Mouse (Mus musculus) limb, embryonic 13.5 days (tissue): Measurements from ENCODE around the gene Cdh8. TPM values are rescaled to one million over a fixed set of nuclear protein-coding genes. Genes with fewer than 3 reads are reported as not detected.

Source experiments
- ATAC-seq: fragments of 200-750 bp; cut with Nextera tagmentation; 2 replicates; pipeline ENCODE4 v1.8.0; 2017; ENCODE audit warnings: low read depth, moderate number of reproducible peaks, moderate TSS enrichment; ENCODE audit not compliant: low FRiP score
- H3K27ac ChIP-seq: fragments of 300-500 bp; sonication (generic); 2 replicates; pipeline ENCODE4 v1.5.1; 2015; ENCODE audit warnings: inconsistent platforms, mild to moderate bottlenecking, moderate library complexity
- H3K27me3 ChIP-seq: fragments of 300-500 bp; sonication (generic); 2 replicates; pipeline ENCODE4 v1.6.1; 2015; ENCODE audit warnings: mild to moderate bottlenecking, inconsistent platforms
- H3K36me3 ChIP-seq: fragments of 300-500 bp; sonication (generic); 2 replicates; pipeline ENCODE4 v1.6.1; 2015; ENCODE audit warnings: inconsistent platforms, mild to moderate bottlenecking, moderate library complexity
- H3K4me1 ChIP-seq: fragments of 300-500 bp; sonication (generic); 2 replicates; pipeline ENCODE4 v1.6.1; 2015; ENCODE audit warnings: inconsistent platforms
- H3K4me2 ChIP-seq: fragments of 300-500 bp; sonication (generic); replicated peaks from 2 replicates; pipeline ENCODE4 v1.6.1; 2015; ENCODE audit warnings: inconsistent platforms, mild to moderate bottlenecking, moderate library complexity
- H3K4me3 ChIP-seq: fragments of 300-500 bp; sonication (generic); 2 replicates; pipeline ENCODE4 v1.5.1; 2015; ENCODE audit warnings: moderate library complexity, mild to moderate bottlenecking, inconsistent platforms
- H3K9ac ChIP-seq: fragments of 300-500 bp; sonication (generic); 2 replicates; pipeline ENCODE4 v1.6.1; 2015; ENCODE audit warnings: mild to moderate bottlenecking, inconsistent platforms
- H3K9me3 ChIP-seq: fragments of 300-500 bp; sonication (generic); 2 replicates; pipeline ENCODE4 v1.6.1; 2016; ENCODE audit warnings: inconsistent platforms
- WGBS: fragments of 180-500 bp; shearing (Covaris S2); methylation state at CpG from one replicate; pipeline ENCODE4 v1.1.7; 2015; 5-methylcytosine and 5-hydroxymethylcytosine counted together
- polyA plus RNA-seq: library from polyadenylated mRNA; unstranded; fragments of >200 nt; fragmentation: Nextera tagmentation; extraction: Ambion mirVana; gene quantifications from 2 replicates; pipeline ENCODE4 v1.2.1, GENCODE M21; 2015

Cdh8 gene
- polyA plus RNA-seq = 3.4 and 3.9 TPM in 2 replicates

- peak within 1 kb of the TSS; percentile 46 for H3K4me3 ChIP-seq
- no peak within 1 kb of the TSS for H3K27ac ChIP-seq
- WGBS = under 1% methylated on average over 58 of the region's 58 CpGs
- no peaks in the 10 kb centered on the region for H3K36me3 ChIP-seq
- no peaks in the 10 kb centered on the region for H3K9me3 ChIP-seq
- H3K4me2 ChIP-seq = peak within 1 kb of the TSS; percentile 84
- peak; percentile 93 for ATAC-seq
- peaks cover 80% of the 10 kb centered on the region for H3K27me3 ChIP-seq
- peaks cover 20% of the 10 kb centered on the region for H3K4me1 ChIP-seq
- H3K9ac ChIP-seq = peak within 1 kb of the TSS; percentile 51
Measured at GRCm38 (mm10) chr8:99415966-99416781, at the start of gene Cdh8. Gene Cdh8, minus strand, starts transcription at chr8:99416471.

- Histone ChIP-seq H3K27me3 (no peaks in the 10 kb centered on the region), H3K9me3 (no peaks in the 10 kb centered on the region), H3K27ac (no peak overlapping the region), H3K9ac (no peak overlapping the region), H3K4me3 (no peak overlapping the region), H3K4me1 (no peaks in the 10 kb centered on the region), H3K36me3 (no peaks in the 10 kb centered on the region), H3K4me2 (no peak overlapping the region)
- 97% methylated on average over 1 of the region's 1 CpGs for WGBS
- no peak for ATAC-seq
Measured at GRCm38 (mm10) chr8:99446506-99446905, 30.2 kb upstream of the Cdh8 start.

DNA sequence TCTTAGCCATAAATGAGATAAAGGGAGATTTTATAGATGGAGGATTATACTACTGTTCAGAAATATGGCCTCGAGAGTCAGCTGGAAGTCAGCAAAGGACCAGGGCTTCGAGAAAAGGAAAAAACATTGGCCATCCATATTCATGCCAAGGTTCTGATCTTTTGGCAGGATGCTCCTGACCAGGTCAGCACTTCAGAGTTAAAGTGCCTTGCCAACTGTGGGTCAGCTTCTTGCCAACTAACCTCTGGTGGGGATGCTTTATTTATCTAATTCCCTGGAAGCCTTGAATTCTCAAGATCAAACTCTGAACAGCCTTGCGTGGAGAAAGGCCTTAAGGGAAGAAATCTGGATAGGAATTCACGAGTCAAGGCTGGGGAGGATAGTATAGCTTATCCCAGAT, 9.6 kb upstream of the Cdh8 start:
- H3K27ac ChIP-seq = no peak overlapping the region
- ATAC-seq = no peak
- no peaks in the 10 kb centered on the region for H3K9me3 ChIP-seq
- no peak overlapping the region for H3K9ac ChIP-seq
- peaks cover 9% of the 10 kb centered on the region; the same call in 1 of the 2 replicates for H3K27me3 ChIP-seq
- H3K36me3 ChIP-seq = no peaks in the 10 kb centered on the region
- H3K4me1 ChIP-seq = no peaks in the 10 kb centered on the region
- no peak overlapping the region for H3K4me3 ChIP-seq
- no peak overlapping the region for H3K4me2 ChIP-seq
- 83% methylated on average over 4 of the region's 4 CpGs for WGBS

DNA sequence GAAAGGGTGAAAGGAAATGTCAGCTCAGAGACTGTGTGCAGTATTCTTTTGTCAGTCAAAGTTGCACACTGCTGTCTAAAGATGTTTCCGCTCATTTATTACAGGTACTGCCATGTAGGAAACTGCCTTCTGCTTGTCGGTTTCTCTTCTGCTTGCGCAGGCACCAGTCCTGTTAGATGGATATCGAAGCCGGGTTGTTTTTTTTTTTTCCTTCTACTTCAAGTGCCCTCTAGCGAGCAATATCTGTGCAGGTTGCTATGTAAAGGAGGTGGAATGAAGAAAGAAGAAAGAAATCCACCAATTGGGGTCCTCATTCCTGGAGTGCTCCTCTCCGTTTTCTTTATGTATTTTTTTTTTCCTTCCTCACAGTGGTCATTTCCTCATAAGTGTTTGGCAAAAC, 5.2 kb upstream of the Cdh8 start:
- H3K36me3 ChIP-seq = no peaks in the 10 kb centered on the region
- H3K9ac ChIP-seq = no peak overlapping the region
- H3K4me2 ChIP-seq = peak overlapping the region; percentile 41; the same call in 1 of the 2 replicates
- H3K27me3 ChIP-seq = peaks cover 41% of the 10 kb centered on the region
- no peak overlapping the region for H3K27ac ChIP-seq
- no peak overlapping the region for H3K4me3 ChIP-seq
- peaks cover 7% of the 10 kb centered on the region for H3K4me1 ChIP-seq
- H3K9me3 ChIP-seq = no peaks in the 10 kb centered on the region
- WGBS = 24% methylated on average over 7 of the region's 7 CpGs
- no peak for ATAC-seq

- peaks cover 59% of the 10 kb centered on the region for H3K27me3 ChIP-seq
- WGBS = 89% methylated on average over 4 of the region's 4 CpGs
- H3K27ac ChIP-seq = no peak overlapping the region
- H3K4me2 ChIP-seq = no peak overlapping the region
- no peak overlapping the region for H3K9ac ChIP-seq
- peaks cover 17% of the 10 kb centered on the region for H3K4me1 ChIP-seq
- no peak for ATAC-seq
- no peaks in the 10 kb centered on the region for H3K9me3 ChIP-seq
- H3K36me3 ChIP-seq = no peaks in the 10 kb centered on the region
- H3K4me3 ChIP-seq = no peak overlapping the region
Measured at GRCm38 (mm10) chr8:99419726-99420125, 3.5 kb upstream of the Cdh8 start.

- Histone ChIP-seq H3K27me3 (peaks cover 75% of the 10 kb centered on the region), H3K4me2 (peak overlapping the region; percentile 84), H3K4me1 (peaks cover 20% of the 10 kb centered on the region), H3K36me3 (no peaks in the 10 kb centered on the region), H3K27ac (no peak overlapping the region), H3K4me3 (no peak overlapping the region; the same call in 1 of the 2 replicates), H3K9ac (no peak overlapping the region), H3K9me3 (no peaks in the 10 kb centered on the region)
- ATAC-seq = no peak
- WGBS = 49% methylated on average over 7 of the region's 7 CpGs
Measured at GRCm38 (mm10) chr8:99417456-99417855, 1.2 kb upstream of the Cdh8 start.

- WGBS = 1% methylated on average over 48 of the region's 48 CpGs
- Histone ChIP-seq H3K27ac (no peak overlapping the region), H3K9ac (peak overlapping the region; percentile 48; the same call in 1 of the 2 replicates), H3K27me3 (peaks cover 80% of the 10 kb centered on the region), H3K4me1 (peaks cover 20% of the 10 kb centered on the region), H3K9me3 (no peaks in the 10 kb centered on the region), H3K4me3 (peak overlapping the region; percentile 46), H3K36me3 (no peaks in the 10 kb centered on the region), H3K4me2 (peak overlapping the region; percentile 84)
- no peak for ATAC-seq
Measured at GRCm38 (mm10) chr8:99415076-99415965, 950 bp downstream of the Cdh8 start.

- Histone ChIP-seq H3K9me3 (no peaks in the 10 kb centered on the region), H3K27ac (no peak overlapping the region), H3K4me3 (peak overlapping the region; percentile 46), H3K9ac (no peak overlapping the region), H3K27me3 (peaks cover 76% of the 10 kb centered on the region), H3K4me1 (peaks cover 20% of the 10 kb centered on the region), H3K4me2 (peak overlapping the region; percentile 84), H3K36me3 (no peaks in the 10 kb centered on the region)
- WGBS = 5% methylated on average over 9 of the region's 9 CpGs
- ATAC-seq = no peak
Measured at GRCm38 (mm10) chr8:99414483-99414921, 1.8 kb downstream of the Cdh8 start.

- no peak overlapping the region for H3K9ac ChIP-seq
- H3K4me2 ChIP-seq = peak overlapping the region; percentile 84
- peak overlapping the region; percentile 46 for H3K4me3 ChIP-seq
- ATAC-seq = no peak
- H3K36me3 ChIP-seq = no peaks in the 10 kb centered on the region
- H3K4me1 ChIP-seq = peaks cover 20% of the 10 kb centered on the region
- no peak overlapping the region for H3K27ac ChIP-seq
- WGBS = 40% methylated on average over 10 of the region's 10 CpGs
- H3K27me3 ChIP-seq = peaks cover 72% of the 10 kb centered on the region
- H3K9me3 ChIP-seq = no peaks in the 10 kb centered on the region
Measured at GRCm38 (mm10) chr8:99413877-99414482, 2.3 kb downstream of the Cdh8 start.

- WGBS = 81% methylated on average over 4 of the region's 4 CpGs
Measured at GRCm38 (mm10) chr8:99393908-99394307, 22.4 kb downstream of the Cdh8 start.

DNA sequence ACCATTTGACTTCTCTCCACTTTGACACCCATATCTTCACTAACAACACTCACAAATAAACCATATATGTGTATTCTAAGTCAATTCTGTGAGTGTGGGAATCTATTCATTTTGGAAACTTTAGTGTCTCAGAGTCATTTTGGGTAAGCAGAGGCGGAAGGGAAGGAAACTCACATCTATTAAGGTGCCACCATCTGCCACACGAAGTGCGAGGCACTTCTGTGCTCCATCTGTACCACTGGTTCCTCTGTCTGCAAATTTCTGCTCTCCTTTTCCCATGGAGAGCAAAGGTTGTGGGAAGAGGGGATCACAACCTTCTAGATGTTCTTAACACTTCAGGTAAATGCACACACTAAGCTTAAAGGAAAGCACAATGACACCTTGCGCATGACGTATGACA, 46.2 kb downstream of the Cdh8 start:
- Histone ChIP-seq H3K4me3 (no peak overlapping the region), H3K4me2 (no peak overlapping the region), H3K27me3 (no peaks in the 10 kb centered on the region), H3K36me3 (no peaks in the 10 kb centered on the region), H3K4me1 (no peaks in the 10 kb centered on the region), H3K27ac (no peak overlapping the region), H3K9me3 (no peaks in the 10 kb centered on the region), H3K9ac (no peak overlapping the region)
- ATAC-seq = no peak
- WGBS = 87% methylated on average over 5 of the region's 5 CpGs

More at GRCm38 (mm10) chr8:99393908-99394307, 22.4 kb downstream of the Cdh8 start:
- Histone ChIP-seq H3K27me3 (no peaks in the 10 kb centered on the region), H3K4me2 (no peak overlapping the region), H3K9me3 (no peaks in the 10 kb centered on the region), H3K4me3 (no peak overlapping the region), H3K4me1 (no peaks in the 10 kb centered on the region), H3K27ac (no peak overlapping the region), H3K9ac (no peak overlapping the region), H3K36me3 (no peaks in the 10 kb centered on the region)
- no peak for ATAC-seq

GRCm38 (mm10) chr8:99369166-99369565, 47.1 kb downstream of the Cdh8 start:
- Histone ChIP-seq H3K27ac (no peak overlapping the region), H3K4me1 (no peaks in the 10 kb centered on the region), H3K4me3 (no peak overlapping the region), H3K9ac (no peak overlapping the region), H3K27me3 (no peaks in the 10 kb centered on the region), H3K36me3 (no peaks in the 10 kb centered on the region), H3K9me3 (no peaks in the 10 kb centered on the region), H3K4me2 (no peak overlapping the region)
- 91% methylated on average over 3 of the region's 3 CpGs for WGBS
- no peak for ATAC-seq
